21 mouse cellular contexts compared by ENCODE assay signal in the genomic region with DNA sequence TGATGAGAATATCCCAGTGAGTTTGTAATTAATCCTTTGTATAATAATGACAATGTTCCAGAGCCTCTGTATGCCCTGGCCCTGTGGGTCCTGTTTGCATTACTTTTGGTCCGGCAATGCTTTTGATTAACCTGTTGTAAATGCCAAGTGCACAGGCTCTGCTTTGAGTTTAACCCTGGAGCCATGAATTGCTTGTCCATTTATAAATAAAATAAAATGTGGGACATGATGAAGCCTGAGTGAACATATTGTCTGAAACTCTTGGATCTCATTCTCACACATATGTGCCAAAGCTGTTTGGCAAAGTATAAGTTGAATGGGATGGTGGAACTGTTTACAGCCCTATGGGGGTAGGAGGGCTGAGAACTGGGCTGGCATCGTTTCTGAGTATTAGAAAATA.
A peak's percentile ranks its signal among the peaks of the same experiment; 100 is the strongest.
DNase-seq lines count a peak whose midpoint lies in the region; ATAC-seq and TF ChIP-seq lines count a peak whose summit lies in the region.
"Had no signal": no experiment of that assay in that cellular context is flagged by ENCODE, and none has a peak within 500 bp of the region (broad histone marks: within the 10 kb centered on the region; RNA-seq: fewer than 3 reads in every experiment).

No protein-coding gene starts in this region.

- H3K27me3 ChIP-seq in hindbrain, embryonic 16.5 days (replicated peaks; ENCODE audit: control insufficient read depth, insufficient read depth, low read length), result no peaks in the 10 kb centered on the region
- 0 out of 2 replicates have a peak, but pooled peaks cover 2% of the 10 kb centered on the region for H3K27me3 ChIP-seq in hindbrain, embryonic 13.5 days
- H3K27me3 ChIP-seq in forebrain, postnatal 0 days (ENCODE audit: insufficient read depth, low read length), result no peaks in the 10 kb centered on the region
- H3K27me3 ChIP-seq: CH12.LX; embryonic facial prominence, embryonic 12.5 days; midbrain, embryonic 12.5 days; neural tube, embryonic 13.5 days had no signal

- no peak overlapping the region for H3K4me2 ChIP-seq in hindbrain, embryonic 16.5 days (ENCODE audit: low read length)
- H3K4me2 ChIP-seq in hindbrain, embryonic 13.5 days, result no peak overlapping the region
- H3K4me2 ChIP-seq in forebrain, postnatal 0 days (ENCODE audit: low read depth), result no peak overlapping the region
- H3K4me2 ChIP-seq: embryonic facial prominence, embryonic 12.5 days; heart, embryonic 11.5 days; midbrain, embryonic 12.5 days; neural tube, embryonic 13.5 days had no signal

- H3K27ac ChIP-seq in hindbrain, embryonic 16.5 days (ENCODE audit: low read depth, low read length), result no peak overlapping the region
- H3K27ac ChIP-seq in hindbrain, embryonic 13.5 days, result no peak overlapping the region
- no peak overlapping the region for H3K27ac ChIP-seq in forebrain, postnatal 0 days (ENCODE audit: low read depth, low read length)
- H3K27ac ChIP-seq: embryonic facial prominence, embryonic 12.5 days; kidney, postnatal 0 days; layer of hippocampus, adult 2 months; midbrain, embryonic 12.5 days; neural tube, embryonic 13.5 days had no signal

- H3K4me1 ChIP-seq in hindbrain, embryonic 16.5 days (ENCODE audit: control insufficient read depth, insufficient read depth, low read depth, low read length), result no peaks in the 10 kb centered on the region
- H3K4me1 ChIP-seq in hindbrain, embryonic 13.5 days (replicated peaks), result no peaks in the 10 kb centered on the region
- H3K4me1 ChIP-seq in forebrain, postnatal 0 days (ENCODE audit: insufficient read depth), result no peaks in the 10 kb centered on the region
- H3K4me1 ChIP-seq: embryonic facial prominence, embryonic 12.5 days; midbrain, embryonic 12.5 days; neural tube, embryonic 13.5 days had no signal

- TF ChIP-seq CTCF in forebrain, postnatal 0 days (IDR thresholded peaks at IDR 0.05; ENCODE audit: low read depth), result no peak

- peak; percentile 82 for ATAC-seq in hindbrain, embryonic 16.5 days
- ATAC-seq in hindbrain, embryonic 13.5 days (ENCODE audit: low FRiP score), result no peak
- ATAC-seq in forebrain, postnatal 0 days, result no peak
- ATAC-seq: liver, postnatal 0 days had no signal

- peak; percentile 3 to 26 for DNase-seq in cerebellum, postnatal 10 days
- DNase-seq in cerebellum, adult 8-10 months, result no peak
- peak; percentile 4 to 29 for DNase-seq in cerebellum, postnatal 36 days
- DNase-seq in forebrain, postnatal 0 days, result peak; percentile 36
- no peak for DNase-seq in kidney, postnatal 36 days
- DNase-seq: adrenal gland, postnatal 25 days; heart, postnatal 14 days; kidney, adult 18-20 months; layer of hippocampus, postnatal 36 days; liver, postnatal 0 days; lung, postnatal 10 days; thymus, postnatal 36 days had no signal

- H3K36me3 ChIP-seq in hindbrain, embryonic 16.5 days (ENCODE audit: control insufficient read depth, insufficient read depth, low read length), result no peaks in the 10 kb centered on the region
- H3K36me3 ChIP-seq in hindbrain, embryonic 13.5 days, result no peaks in the 10 kb centered on the region
- H3K36me3 ChIP-seq in forebrain, postnatal 0 days (ENCODE audit: insufficient read depth), result no peaks in the 10 kb centered on the region
- H3K36me3 ChIP-seq: embryonic facial prominence, embryonic 12.5 days; midbrain, embryonic 12.5 days; neural tube, embryonic 13.5 days had no signal

- WGBS in hindbrain, embryonic 16.5 days, result 46% methylated on average over 2 of the region's 2 CpGs
- 78% methylated on average over 2 of the region's 2 CpGs for WGBS in hindbrain, embryonic 13.5 days
- WGBS in forebrain, postnatal 0 days, result 29% methylated on average over 2 of the region's 2 CpGs

- H3K4me3 ChIP-seq in hindbrain, embryonic 16.5 days (ENCODE audit: low read length), result no peak overlapping the region
- H3K4me3 ChIP-seq in hindbrain, embryonic 13.5 days, result no peak overlapping the region
- no peak overlapping the region for H3K4me3 ChIP-seq in forebrain, postnatal 0 days (ENCODE audit: low read depth, low read length)
- H3K4me3 ChIP-seq: embryonic facial prominence, embryonic 12.5 days; layer of hippocampus, adult 2 months; midbrain, embryonic 12.5 days; neural tube, embryonic 13.5 days had no signal

- no peaks in the 10 kb centered on the region for H3K9me3 ChIP-seq in hindbrain, embryonic 16.5 days (ENCODE audit: control insufficient read depth, low read length)
- no peaks in the 10 kb centered on the region for H3K9me3 ChIP-seq in hindbrain, embryonic 13.5 days
- no peaks in the 10 kb centered on the region for H3K9me3 ChIP-seq in forebrain, postnatal 0 days (ENCODE audit: low read length)
- H3K9me3 ChIP-seq: embryonic facial prominence, embryonic 12.5 days; midbrain, embryonic 12.5 days; neural tube, embryonic 13.5 days had no signal

- H3K9ac ChIP-seq in hindbrain, embryonic 16.5 days (ENCODE audit: low read depth, low read length), result no peak overlapping the region
- no peak overlapping the region for H3K9ac ChIP-seq in hindbrain, embryonic 13.5 days
- no peak overlapping the region for H3K9ac ChIP-seq in forebrain, postnatal 0 days
- H3K9ac ChIP-seq: embryonic facial prominence, embryonic 12.5 days; liver, postnatal 0 days; midbrain, embryonic 12.5 days; neural tube, embryonic 13.5 days had no signal

Comparison
In these comparisons a context has a peak if more than half of its experiments do, and no peak if none do; other contexts are left out.
1. DNase-seq: peak in cerebellum, postnatal 10 days (2 of 2), cerebellum, postnatal 36 days (2 of 2) and forebrain, postnatal 0 days (single experiment); none in cerebellum, adult 8-10 months (single experiment) and kidney, postnatal 36 days (0 of 2).